Mouse (Mus musculus): ENCODE data around the gene Hmgb4. TPM values are rescaled to one million over a fixed set of nuclear protein-coding genes. Genes with fewer than 3 reads are reported as not detected.

Hmgb4 gene
- total and polyA plus RNA-seq, 3 experiments, result not detected

- in situ Hi-C loops (cut with MboI; ENCODE audit: low pct_ligation_motif_present, low pct_unique_long_range_greater_than_20kb, low sequenced_read_pairs) (no loop called here), dilution Hi-C loops (cut with MboI; ENCODE audit: extremely low pct_ligation_motif_present, extremely low pct_unique_long_range_greater_than_20kb, low sequenced_read_pairs) (no loop called here)
- H3K36me3 ChIP-seq (replicated peaks in 1 of 2; ENCODE audit: control insufficient read depth in 1 of 2, insufficient read depth in 1 of 2, low read length in 1 of 2), result no peaks in the 10 kb centered on the region
- no peak overlapping the region for H3K4me3 ChIP-seq (replicated peaks in 1 of 3; ENCODE audit: low read depth in 2 of 3, low read length in 2 of 3, poor library complexity in 1 of 3)
- H3K27ac ChIP-seq (ENCODE audit: insufficient read depth, low read depth), result no peak overlapping the region
- no peak overlapping the region for H3K4me2 ChIP-seq (ENCODE audit: insufficient read depth, low read depth, poor library complexity, severe bottlenecking)
- H3K79me2 ChIP-seq (replicated peaks; ENCODE audit: control insufficient read depth, extremely low read depth, insufficient read depth, poor library complexity, severe bottlenecking), result no peaks in the 10 kb centered on the region
- TF ChIP-seq RAD21 (IDR thresholded peaks at IDR 0.05; ENCODE audit: low read depth, low read length) (no peak), TBP (conservative IDR thresholded peaks at IDR 0.05; ENCODE audit: low read depth, low read length) (no peak), RCOR1 (conservative IDR thresholded peaks at IDR 0.05; ENCODE audit: low read depth, low read length) (no peak), BHLHE40 (IDR thresholded peaks at IDR 0.05; ENCODE audit: low read depth, low read length) (no peak), MAX (IDR thresholded peaks at IDR 0.05; ENCODE audit: low read length) (no peak), ZMIZ1 (IDR thresholded peaks at IDR 0.05; ENCODE audit: low read depth, low read length) (no peak), CHD1 (IDR thresholded peaks at IDR 0.05; ENCODE audit: low read depth, low read length) (no peak), ZC3H11A (IDR thresholded peaks at IDR 0.05; ENCODE audit: low read depth, low read length) (no peak), EP300 (IDR thresholded peaks at IDR 0.05; ENCODE audit: low read length) (no peak), UBTF (IDR thresholded peaks at IDR 0.05; ENCODE audit: low read depth, low read length) (no peak), NRF1 (IDR thresholded peaks at IDR 0.05; ENCODE audit: low read depth, low read length) (no peak), MAZ (IDR thresholded peaks at IDR 0.05; ENCODE audit: low read depth, low read length) (no peak)
- H3K9me3 ChIP-seq (replicated peaks; ENCODE audit: low read length), result peaks cover 89% of the 10 kb centered on the region
- H3K9ac ChIP-seq (ENCODE audit: insufficient read depth, low read depth), result no peak overlapping the region
- no peaks in the 10 kb centered on the region for H3K27me3 ChIP-seq (replicated peaks)
- no peaks in the 10 kb centered on the region for H3K4me1 ChIP-seq (ENCODE audit: control insufficient read depth in 1 of 2, insufficient read depth in 2 of 2)
- DNase-seq (ENCODE audit: extremely low read depth), result no peak
Observed at GRCm38 (mm10) chr4:128285009-128285408, 24.3 kb upstream of the Hmgb4 start.

- in situ Hi-C loops (cut with MboI; ENCODE audit: low pct_ligation_motif_present, low pct_unique_long_range_greater_than_20kb, low sequenced_read_pairs), result no loop called here
Observed at GRCm38 (mm10) chr4:128275586-128275985, 14.8 kb upstream of the Hmgb4 start.

More at GRCm38 (mm10) chr4:128275586-128275985, 14.8 kb upstream of the Hmgb4 start:
- Histone ChIP-seq H3K27me3 (replicated peaks) (no peaks in the 10 kb centered on the region), H3K4me1 (ENCODE audit: control insufficient read depth in 1 of 2, insufficient read depth in 2 of 2) (no peaks in the 10 kb centered on the region), H3K4me3 (replicated peaks in 1 of 3; ENCODE audit: low read depth in 2 of 3, low read length in 2 of 3, poor library complexity in 1 of 3) (no peak overlapping the region), H3K36me3 (replicated peaks in 1 of 2; ENCODE audit: control insufficient read depth in 1 of 2, insufficient read depth in 1 of 2, low read length in 1 of 2) (no peaks in the 10 kb centered on the region), H3K9me3 (replicated peaks; ENCODE audit: low read length) (peaks cover 92% of the 10 kb centered on the region), H3K4me2 (ENCODE audit: insufficient read depth, low read depth, poor library complexity, severe bottlenecking) (no peak overlapping the region), H3K27ac (ENCODE audit: insufficient read depth, low read depth) (no peak overlapping the region), H3K79me2 (replicated peaks; ENCODE audit: control insufficient read depth, extremely low read depth, insufficient read depth, poor library complexity, severe bottlenecking) (no peaks in the 10 kb centered on the region), H3K9ac (ENCODE audit: insufficient read depth, low read depth) (no peak overlapping the region)
- DNase-seq (ENCODE audit: extremely low read depth), result no peak
- TF ChIP-seq GABPA (IDR thresholded peaks at IDR 0.05; ENCODE audit: insufficient replicate concordance, low read depth, low read length) (no peak), EP300 (IDR thresholded peaks at IDR 0.05; ENCODE audit: low read length) (no peak), ZKSCAN1 (IDR thresholded peaks at IDR 0.05; ENCODE audit: borderline replicate concordance, low read depth, low read length) (no peak), MAFK (IDR thresholded peaks at IDR 0.05; ENCODE audit: insufficient replicate concordance, low read length) (no peak), POLR2A (IDR thresholded peaks at IDR 0.05; ENCODE audit: low read depth, low read length) (no peak), ZC3H11A (IDR thresholded peaks at IDR 0.05; ENCODE audit: low read depth, low read length) (no peak), SMC3 (IDR thresholded peaks at IDR 0.05; ENCODE audit: low read depth, low read length) (no peak), RAD21 (IDR thresholded peaks at IDR 0.05; ENCODE audit: low read depth, low read length) (no peak), BHLHE40 (IDR thresholded peaks at IDR 0.05; ENCODE audit: low read depth, low read length) (no peak), HCFC1 (IDR thresholded peaks at IDR 0.05; ENCODE audit: low read depth, low read length) (no peak), RCOR1 (conservative IDR thresholded peaks at IDR 0.05; ENCODE audit: low read depth, low read length) (no peak), MAX (IDR thresholded peaks at IDR 0.05; ENCODE audit: low read length) (no peak), ELF1 (IDR thresholded peaks at IDR 0.05; ENCODE audit: low read depth, low read length) (no peak), MEF2A (IDR thresholded peaks at IDR 0.05; ENCODE audit: borderline replicate concordance, low read depth, low read length) (no peak), CTCF (conservative IDR thresholded peaks at IDR 0.05 in 1 of 2, IDR thresholded peaks at IDR 0.05 in 1 of 2; ENCODE audit: low read depth in 2 of 2, low read length in 2 of 2) (no peak), MAZ (IDR thresholded peaks at IDR 0.05; ENCODE audit: low read depth, low read length) (no peak)
- dilution Hi-C loops (cut with MboI; ENCODE audit: extremely low pct_ligation_motif_present, extremely low pct_unique_long_range_greater_than_20kb, low sequenced_read_pairs), result no loop called here
